Mouse (Mus musculus): Measurements from ENCODE around the gene Gm47959. TPM values are rescaled to one million over a fixed set of nuclear protein-coding genes. Genes with fewer than 3 reads are reported as not detected.

The Gm47959 gene
- polyA plus RNA-seq, 1 experiment from 2014 or later, result not detected

DNA sequence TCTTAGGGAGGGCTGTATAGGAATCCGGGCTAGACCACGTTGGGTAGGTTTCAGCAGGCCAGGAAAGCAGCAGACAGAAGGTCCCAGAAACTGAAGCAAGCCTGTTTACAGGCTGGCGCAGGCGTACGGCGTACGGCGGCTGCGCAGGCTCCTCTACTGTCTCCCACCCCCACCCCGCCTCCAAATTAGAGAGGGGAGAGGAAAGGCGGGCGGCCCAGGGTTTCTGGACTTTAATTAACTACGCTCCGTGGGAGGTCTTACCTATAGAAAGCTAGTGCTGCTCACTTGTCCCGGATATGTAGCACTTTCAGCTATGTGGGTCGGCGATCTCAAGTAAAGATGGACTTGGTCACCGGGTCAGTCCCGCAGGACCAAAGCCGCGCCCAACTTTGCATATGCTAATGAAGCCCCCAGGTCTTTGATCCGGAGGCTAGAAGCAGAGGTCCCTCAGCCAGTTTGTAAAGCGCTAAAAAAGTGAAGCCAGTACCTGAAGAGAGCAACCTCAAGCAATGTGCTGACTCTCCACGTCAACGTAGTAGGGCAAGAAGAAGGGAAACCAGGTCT lies 37.8 kb downstream of the Gm47959 start, which contains the start of gene Slc19a3:
TSS of gene Slc19a3 (minus strand) at position 340 of the 564 bp plus-strand sequence.
- ATAC-seq (replicated peaks; ENCODE audit: insufficient number of reproducible peaks, low FRiP score, low TSS enrichment), result peak; percentile 83
- H3K9ac ChIP-seq (ENCODE audit: low read depth, low read length), result peak within 1 kb of the TSS; percentile 64
- no peaks in the 10 kb centered on the region for H3K9me3 ChIP-seq (replicated peaks; ENCODE audit: control insufficient read depth, low read length)
- peak within 1 kb of the TSS; percentile 66 for H3K4me2 ChIP-seq
- under 1% methylated on average over 25 of the region's 25 CpGs for WGBS (ENCODE audit: insufficient replicate concordance)
- H3K36me3 ChIP-seq (ENCODE audit: control insufficient read depth, insufficient read depth, low read length), result no peaks in the 10 kb centered on the region
- H3K27me3 ChIP-seq (ENCODE audit: control insufficient read depth, insufficient read depth, low read length), result no peaks in the 10 kb centered on the region
- H3K27ac ChIP-seq (ENCODE audit: low read depth, low read length), result no peak within 1 kb of the TSS
- peak within 1 kb of the TSS; percentile 50 for H3K4me3 ChIP-seq (ENCODE audit: low read depth, low read length)
- H3K4me1 ChIP-seq (ENCODE audit: control insufficient read depth, insufficient read depth, low read length), result no peaks in the 10 kb centered on the region

GRCm38 (mm10) chr1:83039080-83039479 lies 38.7 kb downstream of the Gm47959 start:
- Histone ChIP-seq H3K9ac (ENCODE audit: low read depth, low read length) (no peak overlapping the region), H3K9me3 (replicated peaks; ENCODE audit: control insufficient read depth, low read length) (no peaks in the 10 kb centered on the region), H3K27me3 (ENCODE audit: control insufficient read depth, insufficient read depth, low read length) (no peaks in the 10 kb centered on the region), H3K4me1 (ENCODE audit: control insufficient read depth, insufficient read depth, low read length) (no peaks in the 10 kb centered on the region), H3K4me2 (no peak overlapping the region), H3K4me3 (ENCODE audit: low read depth, low read length) (no peak overlapping the region), H3K27ac (ENCODE audit: low read depth, low read length) (no peak overlapping the region), H3K36me3 (ENCODE audit: control insufficient read depth, insufficient read depth, low read length) (no peaks in the 10 kb centered on the region)
- ATAC-seq (replicated peaks; ENCODE audit: insufficient number of reproducible peaks, low FRiP score, low TSS enrichment), result no peak
- 74% methylated on average over 4 of the region's 4 CpGs for WGBS (ENCODE audit: insufficient replicate concordance)

DNA sequence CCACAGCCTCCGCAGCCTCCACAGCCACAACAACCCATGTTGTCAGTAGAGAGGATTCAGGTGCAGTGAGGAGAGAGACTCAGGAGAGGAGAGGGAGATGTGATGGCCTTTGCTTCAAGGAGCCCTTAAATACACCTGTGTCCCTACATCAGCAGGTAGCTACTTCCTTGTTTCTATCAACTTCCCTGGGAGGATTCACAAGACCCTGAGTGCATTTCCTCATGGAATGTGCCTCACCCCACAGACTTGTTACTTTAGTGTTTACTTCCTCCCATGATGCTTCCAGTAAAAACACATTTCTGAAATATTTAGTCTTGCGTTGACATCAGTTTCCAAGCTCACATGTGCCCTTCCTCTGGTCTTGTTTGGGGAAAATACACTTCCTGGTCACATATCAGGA lies 42.0 kb downstream of the Gm47959 start, which contains the start of gene Krtap28-10:
TSS of gene Krtap28-10 (minus strand) at position 101 of the 400 bp plus-strand sequence.
- Histone ChIP-seq H3K9me3 (replicated peaks; ENCODE audit: control insufficient read depth, low read length) (no peaks in the 10 kb centered on the region), H3K9ac (ENCODE audit: low read depth, low read length) (no peak within 1 kb of the TSS), H3K27ac (ENCODE audit: low read depth, low read length) (no peak within 1 kb of the TSS), H3K27me3 (ENCODE audit: control insufficient read depth, insufficient read depth, low read length) (no peaks in the 10 kb centered on the region), H3K36me3 (ENCODE audit: control insufficient read depth, insufficient read depth, low read length) (no peaks in the 10 kb centered on the region), H3K4me3 (ENCODE audit: low read depth, low read length) (no peak within 1 kb of the TSS), H3K4me2 (no peak within 1 kb of the TSS), H3K4me1 (ENCODE audit: control insufficient read depth, insufficient read depth, low read length) (no peaks in the 10 kb centered on the region)
- ATAC-seq (replicated peaks; ENCODE audit: insufficient number of reproducible peaks, low FRiP score, low TSS enrichment), result no peak
- 86% methylated on average over 2 of the region's 2 CpGs for WGBS (ENCODE audit: insufficient replicate concordance)

- Histone ChIP-seq H3K4me2 (no peak within 1 kb of the TSS), H3K4me1 (ENCODE audit: control insufficient read depth, insufficient read depth, low read length) (no peaks in the 10 kb centered on the region), H3K27me3 (ENCODE audit: control insufficient read depth, insufficient read depth, low read length) (no peaks in the 10 kb centered on the region), H3K4me3 (ENCODE audit: low read depth, low read length) (no peak within 1 kb of the TSS), H3K9me3 (replicated peaks; ENCODE audit: control insufficient read depth, low read length) (no peaks in the 10 kb centered on the region), H3K9ac (ENCODE audit: low read depth, low read length) (no peak within 1 kb of the TSS), H3K27ac (ENCODE audit: low read depth, low read length) (no peak within 1 kb of the TSS), H3K36me3 (ENCODE audit: control insufficient read depth, insufficient read depth, low read length) (no peaks in the 10 kb centered on the region)
- WGBS (ENCODE audit: insufficient replicate concordance), result 67% methylated on average over 5 of the region's 5 CpGs
- no peak for ATAC-seq (replicated peaks; ENCODE audit: insufficient number of reproducible peaks, low FRiP score, low TSS enrichment)
Observed at GRCm38 (mm10) chr1:83044882-83045427, 44.6 kb downstream of the Gm47959 start, which contains the start of gene Gm47969. Gene Gm47969, plus strand, starts transcription at chr1:83044932.

Other genes with a start within 250 kb of the Gm47959 start
- gene Tm4sf20, start 232.1 kb upstream of the Gm47959 start, polyA plus RNA-seq (2014; fragmentation: Nextera tagmentation; extraction: Ambion mirVana), result 0.29 TPM in 1 of 2 replicates, not detected in the other
- gene Gm47791, start 229.3 kb upstream of the Gm47959 start, polyA plus RNA-seq (2014; fragmentation: Nextera tagmentation; extraction: Ambion mirVana), result not detected in 2 replicates
- gene Agfg1, start 161.1 kb upstream of the Gm47959 start, polyA plus RNA-seq (2014; fragmentation: Nextera tagmentation; extraction: Ambion mirVana), result 42.2 and 43.8 TPM in 2 replicates
- gene A030005L19Rik, start 87.2 kb upstream of the Gm47959 start, polyA plus RNA-seq (2014; fragmentation: Nextera tagmentation; extraction: Ambion mirVana), result 0.38 and 0.40 TPM in 2 replicates
- gene A030014E15Rik, start 75.6 kb upstream of the Gm47959 start, polyA plus RNA-seq (2014; fragmentation: Nextera tagmentation; extraction: Ambion mirVana), result not detected in 2 replicates
- not detected in 2 replicates for gene Gm6217, start 69.1 kb upstream of the Gm47959 start, polyA plus RNA-seq (2014; fragmentation: Nextera tagmentation; extraction: Ambion mirVana)
- not detected in 2 replicates for gene A030003K21Rik, start 57.2 kb upstream of the Gm47959 start, polyA plus RNA-seq (2014; fragmentation: Nextera tagmentation; extraction: Ambion mirVana)
- not detected in 2 replicates for gene Gm7544, start 44.5 kb upstream of the Gm47959 start, polyA plus RNA-seq (2014; fragmentation: Nextera tagmentation; extraction: Ambion mirVana)
- gene Gm47955, start 40.3 kb upstream of the Gm47959 start, polyA plus RNA-seq (2014; fragmentation: Nextera tagmentation; extraction: Ambion mirVana), result not detected in 2 replicates
- gene Slc19a3, start 37.9 kb downstream of the Gm47959 start, polyA plus RNA-seq (2014; fragmentation: Nextera tagmentation; extraction: Ambion mirVana), result 1.7 and 2.0 TPM in 2 replicates
- not detected in 2 replicates for gene Krtap28-10, start 41.9 kb downstream of the Gm47959 start, polyA plus RNA-seq (2014; fragmentation: Nextera tagmentation; extraction: Ambion mirVana)
- not detected in 2 replicates for gene Gm47969, start 44.4 kb downstream of the Gm47959 start, polyA plus RNA-seq (2014; fragmentation: Nextera tagmentation; extraction: Ambion mirVana)
- not detected in 2 replicates for gene A030005K14Rik, start 58.8 kb downstream of the Gm47959 start, polyA plus RNA-seq (2014; fragmentation: Nextera tagmentation; extraction: Ambion mirVana)
- 0.16 and 0.68 TPM in 2 replicates for gene Krtap28-13, start 60.4 kb downstream of the Gm47959 start, polyA plus RNA-seq (2014; fragmentation: Nextera tagmentation; extraction: Ambion mirVana)
- gene Ccl20, start 116.2 kb downstream of the Gm47959 start, polyA plus RNA-seq (2014; fragmentation: Nextera tagmentation; extraction: Ambion mirVana), result 0.43 TPM in 1 of 2 replicates, not detected in the other
- gene Daw1, start 159.2 kb downstream of the Gm47959 start, polyA plus RNA-seq (2014; fragmentation: Nextera tagmentation; extraction: Ambion mirVana), result 0.25 TPM in 1 of 2 replicates, not detected in the other

Measured in heart, embryonic 11.5 days (tissue).